Mouse (Mus musculus) liver, adult 2 months (tissue): ENCODE data around the gene Ceacam20.

Experiments
- CTCF ChIP-seq: fragments of 200-500 bp; IDR thresholded peaks from 2 replicates; pipeline ENCODE4 v1.5.1; 2011; ENCODE audit warnings: low read depth, low read length, control low read depth
- POLR2A ChIP-seq: fragments of 200-500 bp; IDR thresholded peaks from 2 replicates; pipeline ENCODE4 v1.6.1; 2011; ENCODE audit warnings: low read length, control low read depth; ENCODE audit not compliant: insufficient read depth; ENCODE audit errors: extremely low read depth

DNA sequence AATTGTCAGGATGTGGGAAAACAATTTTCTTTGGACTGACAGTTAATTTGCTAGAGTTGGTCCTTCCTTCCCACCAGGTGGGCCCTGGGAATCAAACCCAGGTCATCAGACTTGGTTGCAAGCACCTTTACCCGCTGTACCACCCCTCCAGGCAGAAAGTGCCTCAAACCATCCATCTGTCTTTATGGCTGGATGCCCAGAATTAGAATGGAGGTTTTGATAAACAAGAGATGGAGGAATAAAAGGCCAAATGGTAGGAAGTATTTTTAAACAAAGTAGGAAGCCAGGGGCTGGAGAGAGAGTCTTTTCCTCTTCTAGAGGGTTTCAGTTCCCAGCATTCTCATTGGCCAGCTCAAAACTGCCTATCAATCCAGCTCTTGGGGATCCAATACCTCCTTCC lies 39.8 kb upstream of the Ceacam20 start:
- TF ChIP-seq POLR2A (no peak), CTCF (no peak)
